Mouse (Mus musculus): ENCODE data around the gene Prr23a2. TPM values are rescaled to one million over a fixed set of nuclear protein-coding genes. Genes with fewer than 3 reads are reported as not detected.

Prr23a2 gene
- polyA plus RNA-seq (2014; fragmentation: Illumina TruSeq; extraction: RNeasy Lipid Tissue Mini Kit (QIAGEN cat#74804); ENCODE audit: insufficient read depth, low read depth, low replicate concordance), result not detected

DNA sequence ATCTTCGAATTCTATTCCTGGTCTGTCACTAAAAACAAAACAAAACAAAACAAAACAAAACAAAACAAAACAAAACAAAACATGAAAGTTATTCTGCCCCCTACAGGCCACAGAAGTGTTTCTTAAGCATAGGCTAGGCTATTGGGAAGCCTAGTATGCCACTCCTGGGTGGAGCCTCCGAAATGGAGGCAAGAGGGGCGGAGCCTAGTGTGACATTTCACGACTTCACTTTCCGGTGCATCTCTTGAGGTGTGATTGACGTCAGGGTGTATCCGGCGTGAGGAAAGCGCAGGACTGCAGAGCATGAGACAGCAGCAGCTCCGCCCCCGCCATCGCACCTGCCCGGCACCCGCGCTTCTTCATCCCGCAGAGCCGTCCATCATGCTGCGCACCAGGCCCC is at the start of gene Prr23a2:
Gene Prr23a2 (plus strand): TSS at position 285 of the 400 bp plus-strand sequence.

DNA sequence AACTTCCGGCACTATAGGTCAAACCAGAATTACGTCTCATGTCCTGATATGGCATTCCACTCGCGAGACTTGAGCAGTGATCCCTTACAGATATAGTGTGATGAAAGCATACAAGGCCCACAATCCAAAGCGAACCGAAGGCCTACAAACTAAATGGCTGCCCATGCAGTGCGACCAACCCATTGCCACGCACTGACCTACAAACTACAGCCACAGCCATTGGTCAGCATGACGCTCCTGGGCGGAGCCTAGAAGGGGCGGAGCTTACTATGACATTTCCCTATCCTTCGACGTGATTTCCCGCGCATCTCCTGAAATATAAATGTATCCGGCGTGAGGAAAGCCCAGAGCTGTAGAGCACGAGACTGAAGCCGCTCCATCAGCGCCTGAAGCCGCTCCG is 14.2 kb upstream of the Prr23a2 start, which contains the start of gene Prr23a1:
Gene Prr23a1 (plus strand): TSS at position 387 of the 400 bp plus-strand sequence.

DNA sequence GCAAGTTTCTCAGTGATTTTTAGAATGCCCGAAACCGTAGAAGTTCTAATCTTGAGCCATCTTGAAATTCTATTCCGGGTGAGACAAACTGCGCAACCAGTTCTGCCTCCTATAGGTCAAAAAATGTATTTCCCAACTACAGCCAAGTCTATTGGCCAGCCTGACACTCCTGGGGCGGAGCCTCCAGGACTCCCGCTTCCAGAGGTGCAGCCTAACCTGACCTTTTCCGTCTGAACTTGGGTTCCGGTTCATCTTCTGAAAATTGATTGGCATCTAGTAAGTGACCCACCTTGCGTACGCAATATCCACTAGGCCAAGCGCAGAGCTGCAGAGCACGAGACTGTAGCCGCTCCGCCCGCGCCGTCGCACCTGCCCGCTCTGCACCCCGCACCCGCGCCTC is 8.3 kb downstream of the Prr23a2 start, which contains the start of gene Prr23a3:
Gene Prr23a3 (plus strand): TSS at position 197 of the 400 bp plus-strand sequence.

GRCm38 (mm10) chr9:98902819-98903218 is 46.5 kb downstream of the Prr23a2 start, which contains the start of gene 7420426K07Rik:
TSS of gene 7420426K07Rik (plus strand) at chr9:98903119.

Other genes starting within 250 kb of the Prr23a2 start
- not detected for gene Prr23a1, start 14.0 kb upstream of the Prr23a2 start, polyA plus RNA-seq (2014; fragmentation: Illumina TruSeq; extraction: RNeasy Lipid Tissue Mini Kit (QIAGEN cat#74804); ENCODE audit: insufficient read depth, low read depth, low replicate concordance)
- gene Prr23a3, start 8.3 kb downstream of the Prr23a2 start, polyA plus RNA-seq (2014; fragmentation: Illumina TruSeq; extraction: RNeasy Lipid Tissue Mini Kit (QIAGEN cat#74804); ENCODE audit: insufficient read depth, low read depth, low replicate concordance), result not detected
- gene 7420426K07Rik, start 46.6 kb downstream of the Prr23a2 start, polyA plus RNA-seq (2014; fragmentation: Illumina TruSeq; extraction: RNeasy Lipid Tissue Mini Kit (QIAGEN cat#74804); ENCODE audit: insufficient read depth, low read depth, low replicate concordance), result not detected
- not detected for gene Foxl2, start 98.8 kb downstream of the Prr23a2 start, polyA plus RNA-seq (2014; fragmentation: Illumina TruSeq; extraction: RNeasy Lipid Tissue Mini Kit (QIAGEN cat#74804); ENCODE audit: insufficient read depth, low read depth, low replicate concordance)
- gene Faim, start 129.9 kb downstream of the Prr23a2 start, polyA plus RNA-seq (2014; fragmentation: Illumina TruSeq; extraction: RNeasy Lipid Tissue Mini Kit (QIAGEN cat#74804); ENCODE audit: insufficient read depth, low read depth, low replicate concordance), result 21.7 TPM
- gene Gm1123, start 179.2 kb downstream of the Prr23a2 start, polyA plus RNA-seq (2014; fragmentation: Illumina TruSeq; extraction: RNeasy Lipid Tissue Mini Kit (QIAGEN cat#74804); ENCODE audit: insufficient read depth, low read depth, low replicate concordance), result not detected